8 mouse cellular contexts compared by ENCODE assay signal in genomic region chr11:70652884-70653344, GRCm38 (mm10). TPM values are rescaled to one million over a fixed set of nuclear protein-coding genes. Genes with fewer than 3 reads are reported as not detected.
DNase-seq lines count a peak whose midpoint lies in the region; ATAC-seq and TF ChIP-seq lines count a peak whose summit lies in the region.

No protein-coding gene starts in this region.

- 36% methylated on average over 6 of the region's 6 CpGs for WGBS in embryonic facial prominence, embryonic 15.5 days
- WGBS in limb, embryonic 12.5 days, result 45% methylated on average over 6 of the region's 6 CpGs
- WGBS in neural tube, embryonic 14.5 days, result 68% methylated on average over 6 of the region's 6 CpGs

- no peaks in the 10 kb centered on the region for H3K9me3 ChIP-seq in embryonic facial prominence, embryonic 15.5 days (replicated peaks)
- H3K9me3 ChIP-seq in limb, embryonic 12.5 days, result no peaks in the 10 kb centered on the region
- H3K9me3 ChIP-seq in neural tube, embryonic 14.5 days (ENCODE audit: control insufficient read depth, low read length), result no peaks in the 10 kb centered on the region

- peaks cover 36% of the 10 kb centered on the region for H3K36me3 ChIP-seq in embryonic facial prominence, embryonic 15.5 days
- peaks cover 48% of the 10 kb centered on the region for H3K36me3 ChIP-seq in limb, embryonic 12.5 days
- H3K36me3 ChIP-seq in neural tube, embryonic 14.5 days (ENCODE audit: control insufficient read depth, insufficient read depth, low read length), result peaks cover 30% of the 10 kb centered on the region

- H3K4me2 ChIP-seq in embryonic facial prominence, embryonic 15.5 days (replicated peaks), result peak overlapping the region; percentile 91
- H3K4me2 ChIP-seq in limb, embryonic 12.5 days, result peak overlapping the region; percentile 97
- peak overlapping the region; percentile 91 for H3K4me2 ChIP-seq in neural tube, embryonic 14.5 days (ENCODE audit: low read depth, low read length)

- peaks cover 72% of the 10 kb centered on the region for H3K4me1 ChIP-seq in embryonic facial prominence, embryonic 15.5 days
- H3K4me1 ChIP-seq in limb, embryonic 12.5 days (replicated peaks), result peaks cover 72% of the 10 kb centered on the region
- H3K4me1 ChIP-seq in neural tube, embryonic 14.5 days (ENCODE audit: control insufficient read depth, insufficient read depth, low read length), result peaks cover 31% of the 10 kb centered on the region

- no peak for TF ChIP-seq CTCF in layer of hippocampus, adult 2 months (conservative IDR thresholded peaks at IDR 0.05)

- DNase-seq in layer of hippocampus, adult 2 months (ENCODE audit: low spot score in 2 of 2), result no peak
- no peak for DNase-seq in layer of hippocampus, adult 9-11 months
- DNase-seq in urinary bladder, postnatal 36 days (ENCODE audit: low spot score in 2 of 2), result no peak
- no peak for DNase-seq in urinary bladder, postnatal 10 days (ENCODE audit: low spot score)
- DNase-seq in spleen, postnatal 14 days (ENCODE audit: low spot score in 2 of 2), result no peak

- no peak for ATAC-seq in embryonic facial prominence, embryonic 15.5 days (ENCODE audit: insufficient number of reproducible peaks, low FRiP score, low TSS enrichment, low read depth)
- ATAC-seq in limb, embryonic 12.5 days (ENCODE audit: insufficient number of reproducible peaks, insufficient read depth, low FRiP score, low TSS enrichment, low read depth), result no peak
- no peak for ATAC-seq in neural tube, embryonic 14.5 days (ENCODE audit: low read depth)

- H3K27ac ChIP-seq in layer of hippocampus, adult 2 months, result peak overlapping the region; percentile 98; the same call in 1 of the 2 replicates
- H3K27ac ChIP-seq in embryonic facial prominence, embryonic 15.5 days (replicated peaks), result peak overlapping the region; percentile 99
- H3K27ac ChIP-seq in limb, embryonic 12.5 days, result peak overlapping the region; percentile 98
- H3K27ac ChIP-seq in neural tube, embryonic 14.5 days (ENCODE audit: low read depth, low read length), result no peak overlapping the region

- no peaks in the 10 kb centered on the region for H3K27me3 ChIP-seq in embryonic facial prominence, embryonic 15.5 days
- H3K27me3 ChIP-seq in limb, embryonic 12.5 days, result no peaks in the 10 kb centered on the region
- no peaks in the 10 kb centered on the region for H3K27me3 ChIP-seq in neural tube, embryonic 14.5 days (ENCODE audit: control insufficient read depth, insufficient read depth, low read length)

- peak overlapping the region; percentile 99 for H3K9ac ChIP-seq in embryonic facial prominence, embryonic 15.5 days
- H3K9ac ChIP-seq in limb, embryonic 12.5 days (replicated peaks), result peak overlapping the region; percentile 97
- peak overlapping the region; percentile 95; the same call in 1 of the 2 replicates for H3K9ac ChIP-seq in neural tube, embryonic 14.5 days (replicated peaks; ENCODE audit: low read depth, low read length)

- peak overlapping the region; percentile 100 for H3K4me3 ChIP-seq in layer of hippocampus, adult 2 months
- peak overlapping the region; percentile 100 for H3K4me3 ChIP-seq in embryonic facial prominence, embryonic 15.5 days (replicated peaks)
- peak overlapping the region; percentile 97 for H3K4me3 ChIP-seq in limb, embryonic 12.5 days (replicated peaks)
- peak overlapping the region; percentile 98 for H3K4me3 ChIP-seq in neural tube, embryonic 14.5 days (ENCODE audit: low read depth, low read length)

RNA-seq across cellular contexts. Expression of gene Pfn1, which starts 1.5 kb away (rescaled TPM):
- total RNA-seq in layer of hippocampus, adult 2 months (2021), result 100 to 1,000 TPM; 333 to 349 TPM
- 1,669 and 1,769 TPM in 2 replicates for polyA plus RNA-seq in embryonic facial prominence, embryonic 15.5 days (2015; fragmentation: Nextera tagmentation; extraction: Ambion mirVana)
- 1,494 and 1,514 TPM in 2 replicates for polyA plus RNA-seq in limb, embryonic 12.5 days (2016; fragmentation: Nextera tagmentation; extraction: Ambion mirVana)
- polyA plus RNA-seq in neural tube, embryonic 14.5 days (2014; fragmentation: Nextera tagmentation; extraction: Ambion mirVana), result 578 and 686 TPM in 2 replicates

RNA-seq across cellular contexts. Expression of gene Eno3, which starts 4.1 kb away (rescaled TPM):
- total RNA-seq in layer of hippocampus, adult 2 months (2021), result 1 to 10 TPM; 6.6 to 7.9 TPM
- 81.9 and 112 TPM in 2 replicates for polyA plus RNA-seq in embryonic facial prominence, embryonic 15.5 days (2015; fragmentation: Nextera tagmentation; extraction: Ambion mirVana)
- 34.2 and 38.2 TPM in 2 replicates for polyA plus RNA-seq in limb, embryonic 12.5 days (2016; fragmentation: Nextera tagmentation; extraction: Ambion mirVana)
- 8.3 and 10.1 TPM in 2 replicates for polyA plus RNA-seq in neural tube, embryonic 14.5 days (2014; fragmentation: Nextera tagmentation; extraction: Ambion mirVana)

RNA-seq across cellular contexts. Expression of gene Slc25a11, which starts 5.6 kb away (rescaled TPM):
- 100 to 1,000 TPM; 115 to 123 TPM for total RNA-seq in layer of hippocampus, adult 2 months (2021)
- polyA plus RNA-seq in embryonic facial prominence, embryonic 15.5 days (2015; fragmentation: Nextera tagmentation; extraction: Ambion mirVana), result 171 and 176 TPM in 2 replicates
- 161 and 163 TPM in 2 replicates for polyA plus RNA-seq in limb, embryonic 12.5 days (2016; fragmentation: Nextera tagmentation; extraction: Ambion mirVana)
- polyA plus RNA-seq in neural tube, embryonic 14.5 days (2014; fragmentation: Nextera tagmentation; extraction: Ambion mirVana), result 156 and 172 TPM in 2 replicates

RNA-seq across cellular contexts. Expression of gene Rnf167, which starts 5.9 kb away (rescaled TPM):
- 10 to 100 TPM; 88.8 to 99.4 TPM for total RNA-seq in layer of hippocampus, adult 2 months (2021)
- polyA plus RNA-seq in embryonic facial prominence, embryonic 15.5 days (2015; fragmentation: Nextera tagmentation; extraction: Ambion mirVana), result 129 and 147 TPM in 2 replicates
- polyA plus RNA-seq in limb, embryonic 12.5 days (2016; fragmentation: Nextera tagmentation; extraction: Ambion mirVana), result 95.8 and 104 TPM in 2 replicates
- 98.6 and 110 TPM in 2 replicates for polyA plus RNA-seq in neural tube, embryonic 14.5 days (2014; fragmentation: Nextera tagmentation; extraction: Ambion mirVana)

RNA-seq across cellular contexts. Expression of gene Gp1ba, which starts 14.0 kb away (rescaled TPM):
- total RNA-seq in layer of hippocampus, adult 2 months (2021), result not detected
- 0.23 and 0.32 TPM in 2 replicates for polyA plus RNA-seq in embryonic facial prominence, embryonic 15.5 days (2015; fragmentation: Nextera tagmentation; extraction: Ambion mirVana)
- 0.22 and 0.31 TPM in 2 replicates for polyA plus RNA-seq in limb, embryonic 12.5 days (2016; fragmentation: Nextera tagmentation; extraction: Ambion mirVana)
- polyA plus RNA-seq in neural tube, embryonic 14.5 days (2014; fragmentation: Nextera tagmentation; extraction: Ambion mirVana), result 0.27 and 0.31 TPM in 2 replicates
